Mouse (Mus musculus): Measurements from ENCODE around the gene Car14. TPM values are rescaled to one million over a fixed set of nuclear protein-coding genes. Genes with fewer than 3 reads are reported as not detected.

Gene Car14
- 13.2 and 37.6 TPM in 2 replicates for polyA plus RNA-seq (2021; fragmentation: Nextera tagmentation)
- long read RNA-seq, experiment 1, partial matches to known transcripts, result 1 of 16 reads
- long read RNA-seq, experiment 1, other reads (novel, unspliced or antisense), result 11 of 16 reads
- long read RNA-seq, experiment 2, partial matches to known transcripts, result 0 of 101 reads
- long read RNA-seq, experiment 2, other reads (novel, unspliced or antisense), result 100 of 101 reads

GRCm38 (mm10) chr3:95904568-95904967 lies at the start of gene Car14:
Gene Car14, minus strand, starts transcription at chr3:95904691.

GRCm38 (mm10) chr3:95928658-95929503 lies 24.4 kb upstream of the Car14 start, which contains the start of gene Anp32e:
Gene Anp32e, plus strand, starts transcription at chr3:95929246.

GRCm38 (mm10) chr3:95893606-95894316 lies 10.7 kb downstream of the Car14 start, which contains the start of gene Aph1a:
Gene Aph1a, plus strand, starts transcription at chr3:95893969.

GRCm38 (mm10) chr3:95891211-95892065 lies 13.1 kb downstream of the Car14 start, which contains the start of gene BC028528:
Gene BC028528, minus strand, starts transcription at chr3:95892005.

GRCm38 (mm10) chr3:95881979-95882815 lies 22.3 kb downstream of the Car14 start, which contains the start of gene Ciart:
Gene Ciart, minus strand, starts transcription at chr3:95882251.

GRCm38 (mm10) chr3:95871392-95871867 lies 33.1 kb downstream of the Car14 start, which contains the start of gene Mrps21:
Gene Mrps21, minus strand, starts transcription at chr3:95871519.

GRCm38 (mm10) chr3:95855502-95856089 lies 48.9 kb downstream of the Car14 start, which contains the start of gene Prpf3:
Gene Prpf3, minus strand, starts transcription at chr3:95855885.

Other genes starting within 250 kb of the Car14 start
- 4.8 and 5.3 TPM in 2 replicates for gene Mcl1, start 245.9 kb downstream of the Car14 start, polyA plus RNA-seq (2021; fragmentation: Nextera tagmentation)
- gene Adamtsl4, start 216.8 kb downstream of the Car14 start, polyA plus RNA-seq (2021; fragmentation: Nextera tagmentation), result 3.1 and 3.9 TPM in 2 replicates
- 3.8 and 5.6 TPM in 2 replicates for gene Ecm1, start 165.1 kb downstream of the Car14 start, polyA plus RNA-seq (2021; fragmentation: Nextera tagmentation)
- 26.4 and 29.2 TPM in 2 replicates for gene Tars2, start 144.5 kb downstream of the Car14 start, polyA plus RNA-seq (2021; fragmentation: Nextera tagmentation)
- 37.2 and 41.5 TPM in 2 replicates for gene Rprd2, start 85.8 kb downstream of the Car14 start, polyA plus RNA-seq (2021; fragmentation: Nextera tagmentation)
- 6.9 and 7.0 TPM in 2 replicates for gene Prpf3, start 48.8 kb downstream of the Car14 start, polyA plus RNA-seq (2021; fragmentation: Nextera tagmentation)
- gene Mrps21, start 33.2 kb downstream of the Car14 start, polyA plus RNA-seq (2021; fragmentation: Nextera tagmentation), result 669 and 698 TPM in 2 replicates
- 10.2 and 13.2 TPM in 2 replicates for gene Ciart, start 22.4 kb downstream of the Car14 start, polyA plus RNA-seq (2021; fragmentation: Nextera tagmentation)
- 7.1 and 11.0 TPM in 2 replicates for gene BC028528, start 12.7 kb downstream of the Car14 start, polyA plus RNA-seq (2021; fragmentation: Nextera tagmentation)
- 35.5 and 57.8 TPM in 2 replicates for gene Aph1a, start 10.7 kb downstream of the Car14 start, polyA plus RNA-seq (2021; fragmentation: Nextera tagmentation)
- gene Anp32e, start 24.6 kb upstream of the Car14 start, polyA plus RNA-seq (2021; fragmentation: Nextera tagmentation), result 7.9 and 11.3 TPM in 2 replicates
- gene Plekho1, start 91.3 kb upstream of the Car14 start, polyA plus RNA-seq (2021; fragmentation: Nextera tagmentation), result 10.1 and 15.2 TPM in 2 replicates
- 20.4 and 23.1 TPM in 2 replicates for gene Vps45, start 153.8 kb upstream of the Car14 start, polyA plus RNA-seq (2021; fragmentation: Nextera tagmentation)
- 7.7 and 8.0 TPM in 2 replicates for gene Otud7b, start 199.8 kb upstream of the Car14 start, polyA plus RNA-seq (2021; fragmentation: Nextera tagmentation)

Data from layer of hippocampus, adult 6 months (tissue).